Mouse (Mus musculus) embryo, embryonic 9.5 days (tissue): Measurements from ENCODE around the gene Gne.
A peak's percentile ranks its signal among the peaks of the same experiment; 100 is the strongest.

ENCODE experiments used
- DNase-seq: peaks from one replicate; pipeline ENCODE4 v3.0.0-alpha.2; 2017; ENCODE audit errors: extremely low spot score

Gne gene

DNA sequence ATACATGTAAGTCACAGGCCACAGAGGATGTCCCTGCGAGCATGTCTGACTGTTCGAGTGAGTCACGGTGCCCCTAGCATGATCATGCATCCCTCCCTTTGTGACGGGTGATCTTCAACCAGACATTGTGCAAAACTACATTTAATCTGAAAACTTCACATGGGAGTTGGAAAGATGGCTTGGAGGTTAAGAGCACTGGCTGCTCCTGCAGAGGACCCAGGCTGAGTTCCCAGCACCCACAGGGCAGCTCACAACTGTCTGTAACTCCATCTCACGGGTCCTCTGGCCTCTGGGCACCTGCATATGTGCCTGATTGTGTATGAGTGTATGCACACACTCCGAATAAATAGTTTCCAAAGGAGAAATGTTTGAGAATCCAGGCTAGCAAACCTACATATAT is 59.7 kb downstream of the Gne start:
- no peak for DNase-seq

DNA sequence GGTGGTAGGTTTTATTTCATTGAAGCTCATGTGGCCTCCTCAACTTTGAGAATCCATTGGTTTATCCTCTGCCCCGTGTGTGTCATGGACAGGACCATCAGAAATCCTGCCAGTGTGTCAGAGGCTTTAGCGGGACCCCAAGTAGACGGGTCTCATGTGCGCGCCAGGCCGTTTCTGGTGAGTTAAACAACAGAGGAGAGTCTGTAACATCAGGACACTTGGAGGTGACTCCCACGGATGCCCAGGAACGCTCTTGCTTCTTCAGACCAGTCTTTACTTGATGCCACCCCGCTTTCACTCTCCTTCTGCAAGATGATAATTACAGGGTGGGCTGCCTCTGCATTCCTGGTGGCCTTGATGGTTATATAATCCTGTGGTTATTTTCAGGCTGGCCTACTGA is 60.3 kb downstream of the Gne start:
- DNase-seq, result no peak

DNA sequence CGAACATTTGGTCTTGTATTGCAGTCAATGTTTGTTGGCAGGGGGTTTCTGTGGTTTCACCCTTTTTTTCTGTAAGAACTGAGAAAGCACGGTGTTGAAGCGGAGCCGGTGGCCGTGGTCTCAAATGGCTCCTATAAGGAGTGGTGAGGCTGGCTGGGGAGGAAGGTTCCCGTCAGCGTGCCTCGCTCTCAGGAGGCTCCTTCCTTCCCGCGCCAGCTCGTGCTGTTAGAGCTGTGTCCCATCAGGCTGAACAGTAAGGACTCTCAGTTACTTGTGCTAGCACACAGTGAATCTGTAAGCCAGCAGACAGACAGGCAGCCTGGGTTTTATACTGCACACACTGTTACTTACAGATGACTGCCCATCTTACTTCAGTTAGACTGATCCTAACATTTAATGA is 61.2 kb downstream of the Gne start:
- no peak for DNase-seq

DNA sequence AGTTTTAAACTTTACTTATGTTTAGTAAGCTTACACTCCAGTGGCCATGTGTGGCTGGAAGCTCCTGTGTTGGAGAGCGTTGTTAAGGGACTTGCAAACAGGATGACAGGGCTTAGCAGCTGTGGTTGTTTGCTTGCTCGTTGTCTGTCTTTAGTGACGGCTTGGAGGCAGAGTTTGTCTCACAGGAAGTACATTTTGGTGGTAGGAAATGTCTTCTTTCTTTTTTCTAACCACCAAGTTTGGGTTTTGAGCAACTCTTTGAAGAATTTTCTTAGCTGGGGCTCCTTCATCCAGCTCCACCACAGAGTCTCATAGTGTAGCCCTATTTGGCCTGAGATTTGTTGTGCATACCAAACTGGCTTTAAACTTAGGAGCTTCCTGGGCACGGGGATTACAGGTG is 61.7 kb downstream of the Gne start:
- DNase-seq, result no peak

DNA sequence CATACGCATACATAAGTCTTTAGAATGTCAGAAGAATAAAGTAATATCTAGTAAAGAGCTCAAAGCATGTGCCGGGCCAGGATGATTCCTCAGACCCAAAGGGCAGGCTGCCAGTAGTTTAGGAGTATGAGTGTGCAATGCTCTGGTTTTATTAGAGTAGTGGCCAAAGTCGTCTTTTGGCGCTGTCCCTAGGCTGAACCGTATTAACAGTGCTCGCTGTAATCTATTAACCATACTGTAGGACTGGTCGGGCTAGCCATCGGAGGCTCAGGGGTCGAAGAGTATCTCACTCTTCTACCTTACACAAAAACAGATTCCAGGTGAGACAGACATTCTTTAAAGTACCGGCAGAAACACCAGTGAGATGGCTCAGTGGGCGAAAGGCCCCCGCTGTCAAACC is 67.2 kb downstream of the Gne start:
- no peak for DNase-seq

DNA sequence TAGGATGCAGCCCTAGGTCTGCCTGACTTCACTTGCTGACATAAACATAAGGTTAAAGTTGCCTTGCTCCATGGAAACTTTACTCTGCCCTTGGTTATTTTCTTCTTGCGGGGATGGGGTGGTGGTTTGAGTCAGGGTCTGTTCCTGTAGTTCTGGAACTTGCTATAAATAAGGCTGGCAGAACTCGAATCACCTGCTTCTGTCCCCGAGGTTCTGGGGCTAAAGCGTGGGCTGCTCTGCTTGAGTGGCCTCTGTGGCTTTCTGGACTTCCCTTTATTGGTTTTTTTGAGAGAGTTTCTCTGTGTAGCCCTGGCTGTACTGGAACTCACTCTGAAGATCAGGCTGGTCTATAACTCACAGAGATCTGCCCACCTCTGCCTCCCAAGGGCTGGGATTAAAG is 67.9 kb downstream of the Gne start:
- DNase-seq, result no peak

DNA sequence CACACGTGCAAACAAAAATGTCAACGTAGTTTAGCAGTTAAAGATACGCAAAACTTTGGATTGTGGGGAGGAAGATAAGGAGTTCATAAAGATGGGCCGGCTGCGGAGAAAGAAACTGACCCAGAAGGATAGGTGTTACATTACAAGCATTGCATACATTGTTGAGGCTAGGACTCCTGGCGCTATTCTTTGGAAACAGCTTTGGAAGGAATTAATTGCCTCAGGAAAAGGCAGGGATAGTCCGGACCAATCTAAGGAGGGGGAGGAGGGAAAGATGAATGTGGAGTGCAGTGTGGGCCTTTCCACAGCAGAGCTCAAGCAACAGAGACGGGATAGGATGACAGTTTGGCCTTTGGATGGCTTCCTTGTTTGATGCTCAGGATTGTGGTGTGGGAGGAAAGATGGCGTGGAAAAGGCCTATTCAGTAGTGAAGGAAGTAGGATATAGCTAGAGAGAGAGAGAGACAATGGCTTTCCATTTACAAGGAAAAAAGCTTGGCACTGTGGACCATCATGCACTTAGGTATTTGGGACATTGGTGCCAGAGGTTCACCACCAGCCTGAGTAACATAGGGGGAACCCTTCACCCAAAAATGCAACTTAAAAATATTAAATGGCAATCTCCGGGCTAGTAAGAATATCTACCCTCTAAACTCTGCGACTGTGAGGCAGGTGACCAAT is 70.4 kb downstream of the Gne start:
- no peak for DNase-seq

DNA sequence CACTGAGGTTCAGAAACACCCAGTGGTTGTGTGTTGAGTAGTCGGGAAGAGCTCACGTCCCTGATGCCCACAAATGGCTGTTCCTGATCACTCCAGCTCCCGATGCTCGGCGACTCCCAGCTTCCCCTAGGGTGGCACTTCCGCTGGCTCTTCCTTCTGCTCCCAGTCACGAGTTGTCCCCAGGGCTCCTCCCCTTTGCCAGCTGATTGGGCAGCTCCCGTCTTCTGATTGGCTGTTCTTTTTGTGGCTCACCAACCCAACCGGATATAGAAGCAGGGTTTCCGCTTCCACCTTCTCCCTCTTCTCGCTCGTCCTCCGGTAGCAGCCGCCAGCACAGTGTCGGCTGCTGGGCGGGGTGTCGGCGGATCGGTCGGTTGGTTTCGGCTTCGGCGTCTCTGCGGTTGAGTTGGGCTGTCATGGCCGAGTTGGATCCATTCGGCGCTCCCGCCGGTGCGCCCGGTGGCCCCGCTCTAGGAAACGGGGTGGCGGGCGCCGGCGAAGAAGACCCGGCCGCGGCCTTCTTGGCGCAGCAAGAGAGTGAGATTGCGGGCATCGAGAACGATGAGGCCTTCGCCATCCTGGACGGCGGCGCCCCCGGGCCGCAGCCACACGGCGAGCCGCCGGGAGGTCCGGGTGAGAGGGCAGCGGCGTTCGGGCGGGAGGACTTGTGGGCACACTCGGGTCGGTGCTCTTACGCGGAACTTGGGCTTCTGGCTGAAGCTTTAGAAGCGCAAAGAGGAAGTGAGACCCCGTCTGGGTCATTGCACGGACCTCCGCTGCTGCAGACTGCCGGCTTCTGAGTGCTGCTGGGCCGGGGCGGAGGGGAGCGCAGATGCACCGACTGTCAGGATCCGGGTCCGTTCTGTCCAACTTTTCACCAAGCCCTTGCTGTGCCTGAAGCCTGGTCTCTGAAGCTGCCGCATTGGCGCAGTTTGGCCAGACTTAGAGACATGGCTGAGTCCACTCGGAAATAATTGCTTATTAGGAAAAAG is 71.3 kb downstream of the Gne start:
- peak; percentile 92 for DNase-seq

DNA sequence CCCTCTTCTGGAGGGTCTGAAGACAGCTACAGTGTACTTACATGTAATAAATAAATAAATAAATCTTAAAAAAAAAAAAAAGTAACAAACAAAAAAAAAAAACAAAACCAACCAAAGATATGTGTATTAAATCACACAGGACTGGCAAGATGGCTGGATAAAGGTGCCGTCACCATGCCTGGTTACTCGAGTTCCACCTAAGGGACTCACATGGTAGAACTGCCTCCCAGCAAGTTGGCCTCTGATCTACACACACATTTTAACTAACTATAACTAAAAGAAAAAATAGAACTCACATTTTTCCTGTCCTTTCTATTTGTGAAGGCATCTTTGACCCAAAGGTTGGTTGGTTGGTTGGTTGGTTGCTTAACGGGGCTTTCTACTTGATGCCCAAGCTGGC is 72.2 kb downstream of the Gne start:
- peak; percentile 2 for DNase-seq

DNA sequence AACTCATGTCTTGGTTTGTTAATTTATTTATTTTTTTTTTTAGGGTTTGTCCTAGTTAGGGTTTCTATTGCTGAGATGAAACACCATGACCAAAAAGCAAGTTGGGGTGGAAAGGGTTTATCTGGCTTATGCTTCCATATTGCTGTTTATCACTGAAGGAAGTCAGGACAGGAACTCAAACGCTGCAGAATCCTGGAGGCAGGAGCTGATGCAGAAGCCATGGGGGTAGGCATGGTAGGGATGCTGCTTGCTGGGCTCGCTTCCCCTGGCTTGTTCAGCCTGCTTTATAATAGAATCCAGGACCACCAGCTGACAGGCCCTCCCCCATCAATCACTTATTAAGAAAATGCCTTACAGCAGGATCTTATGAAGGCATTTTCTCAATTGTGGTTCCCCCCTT is 73.1 kb downstream of the Gne start:
- no peak for DNase-seq

DNA sequence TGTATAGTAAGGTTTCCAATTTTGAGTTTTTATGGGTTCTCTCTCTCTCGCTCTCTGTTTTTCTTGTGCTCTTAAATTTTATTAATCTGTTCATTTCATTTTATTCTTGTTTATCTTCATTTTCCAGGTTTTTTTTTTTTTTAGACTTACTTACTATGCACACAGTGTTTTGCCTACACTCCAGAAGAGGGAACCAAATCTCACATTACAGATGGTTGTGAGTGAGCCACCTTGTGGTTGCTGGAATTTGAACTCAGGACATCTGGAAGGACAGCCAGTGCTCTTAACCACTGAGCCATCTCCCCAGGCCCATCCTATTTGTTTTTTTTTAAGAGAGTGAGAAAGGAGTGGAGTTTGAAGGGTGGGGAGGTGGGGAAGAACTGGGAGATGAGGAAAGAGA is 73.8 kb downstream of the Gne start:
- DNase-seq, result no peak

DNA sequence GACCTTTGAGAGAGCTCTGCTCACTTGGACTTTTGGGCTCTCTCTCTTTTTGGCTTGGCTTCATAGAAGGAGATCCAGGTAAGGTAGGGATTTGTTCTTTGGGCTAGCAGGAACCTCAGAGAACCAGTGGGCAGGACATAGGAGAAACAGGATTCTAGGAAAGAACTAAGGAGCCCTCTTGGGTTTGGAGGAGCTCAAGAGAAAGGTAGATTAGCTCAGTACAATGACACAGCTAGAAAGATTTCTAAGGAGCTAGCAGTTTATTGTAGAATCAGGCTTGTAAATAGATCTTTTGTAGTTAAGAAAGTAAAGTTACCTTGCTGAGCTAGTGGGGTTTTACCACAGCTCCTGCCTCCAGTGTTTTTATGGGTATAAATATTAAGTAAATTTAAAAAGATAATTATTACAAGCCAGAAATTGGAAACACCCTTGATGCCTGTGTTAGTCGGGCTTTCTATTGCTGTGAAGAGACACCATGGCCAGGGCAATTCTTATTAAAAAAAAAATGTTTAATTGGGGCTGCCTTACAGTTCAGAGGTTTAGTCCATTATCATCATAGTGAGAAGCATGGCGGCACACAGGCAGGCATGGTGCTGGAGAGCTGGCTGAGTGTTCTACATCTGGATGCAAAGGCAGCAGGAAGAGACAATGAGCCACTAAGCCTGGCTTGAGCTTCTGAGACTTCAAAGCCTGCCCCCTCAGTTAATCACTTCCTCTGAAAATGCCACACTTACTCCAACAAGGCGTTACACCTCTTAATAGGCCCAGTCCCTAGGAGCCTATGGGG is 79.2 kb downstream of the Gne start:
- no peak for DNase-seq

DNA sequence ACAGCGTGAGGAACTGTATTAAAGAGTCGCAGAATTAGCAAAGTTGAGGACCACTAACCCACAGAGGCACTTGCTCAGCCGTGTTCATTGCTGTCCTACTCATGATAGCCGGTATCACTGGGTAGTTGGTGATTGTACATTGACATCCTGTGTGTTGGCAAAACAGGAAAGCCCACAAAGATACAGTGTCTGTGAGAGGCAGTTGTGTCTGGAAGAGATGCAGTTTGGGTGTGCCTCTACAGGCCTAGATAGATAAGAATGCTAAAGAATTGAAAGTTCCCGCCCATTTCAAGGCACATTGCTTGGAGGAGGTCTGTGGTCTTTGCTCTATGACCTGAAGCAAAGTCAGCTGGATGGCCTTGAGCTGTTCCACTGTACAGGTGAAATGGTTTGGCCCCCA is 79.9 kb downstream of the Gne start, which contains the start of gene Clta:
Gene Clta (plus strand): TSS at position 327 of the 400 bp plus-strand sequence.
- DNase-seq, result no peak

DNA sequence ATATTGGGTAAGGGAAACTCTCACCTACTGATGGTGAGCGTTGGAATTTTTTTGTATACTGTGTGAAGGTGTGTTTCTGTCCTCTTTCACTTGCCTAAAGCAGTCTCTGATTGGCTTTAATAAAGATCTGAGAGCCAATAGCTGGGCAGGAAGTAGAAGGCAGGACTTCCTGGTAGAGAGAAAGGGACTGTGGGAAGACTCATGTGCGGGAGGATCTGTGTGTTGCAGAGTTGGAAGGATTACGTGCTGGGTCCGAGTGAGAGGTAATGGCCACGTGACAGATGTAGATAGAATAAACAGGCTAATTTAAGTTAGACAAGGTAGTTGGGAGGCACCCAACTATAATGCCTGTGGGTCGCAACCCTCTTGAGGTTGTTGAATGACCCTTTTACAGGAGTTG is 80.4 kb downstream of the Gne start:
- DNase-seq, result no peak

DNA sequence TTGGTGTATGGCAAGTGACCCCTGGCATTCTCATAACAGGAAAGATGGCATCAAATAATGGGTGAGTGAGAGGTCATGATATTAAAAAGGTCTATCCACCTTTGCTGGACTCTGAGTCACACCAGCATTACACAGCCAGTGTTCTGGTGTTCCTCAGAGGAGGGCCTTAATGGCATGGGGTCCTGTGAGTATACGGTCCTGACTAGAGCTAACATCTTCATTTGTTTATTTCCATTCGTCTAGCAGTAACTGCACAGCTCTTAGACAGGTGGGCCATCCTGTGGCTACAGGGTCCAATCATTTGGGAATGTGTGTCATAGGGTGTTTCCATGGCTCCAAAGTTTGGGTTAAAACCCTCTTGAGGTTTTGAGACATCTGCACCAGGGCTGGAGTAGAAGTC is 89.6 kb downstream of the Gne start:
- DNase-seq, result no peak

DNA sequence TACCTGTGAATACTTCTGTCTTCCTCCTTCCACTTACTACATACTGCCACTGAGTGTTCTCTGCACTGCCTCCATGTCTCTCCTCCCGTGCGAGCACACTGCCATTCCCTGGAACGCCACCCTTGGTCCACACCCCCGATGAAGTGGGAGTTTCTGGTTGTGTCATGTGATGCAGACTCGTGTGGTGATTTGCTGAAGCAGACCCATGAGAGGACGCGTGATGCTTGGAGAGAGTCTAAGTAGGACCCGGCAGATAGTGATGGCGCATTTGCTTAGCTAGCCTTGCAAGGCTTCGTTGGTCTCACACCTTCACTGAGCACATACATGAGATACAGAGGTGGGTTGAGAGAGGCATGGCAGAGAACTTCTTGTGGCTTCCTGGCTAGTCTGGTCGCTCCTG is 90.9 kb downstream of the Gne start:
- DNase-seq, result no peak

DNA sequence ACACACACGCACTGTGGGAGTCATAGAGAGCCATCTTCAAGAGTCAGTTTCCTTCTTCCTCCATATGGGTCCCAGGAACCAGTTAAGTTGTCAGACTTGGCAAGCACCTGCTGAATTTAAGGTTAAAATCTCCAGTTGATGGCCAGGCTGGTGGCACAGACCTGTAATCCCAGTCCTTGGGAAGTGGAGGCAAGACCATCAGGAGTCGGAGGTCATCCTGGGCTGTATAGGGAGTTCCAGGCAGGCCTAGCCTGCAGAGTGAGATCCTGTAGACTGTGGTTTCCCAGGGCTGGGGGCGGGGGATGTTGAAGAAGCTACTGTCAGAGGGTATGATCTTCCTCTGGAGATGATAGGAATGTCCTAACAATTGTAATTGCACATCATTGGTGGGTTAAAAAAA is 95.0 kb downstream of the Gne start:
- DNase-seq, result no peak

DNA sequence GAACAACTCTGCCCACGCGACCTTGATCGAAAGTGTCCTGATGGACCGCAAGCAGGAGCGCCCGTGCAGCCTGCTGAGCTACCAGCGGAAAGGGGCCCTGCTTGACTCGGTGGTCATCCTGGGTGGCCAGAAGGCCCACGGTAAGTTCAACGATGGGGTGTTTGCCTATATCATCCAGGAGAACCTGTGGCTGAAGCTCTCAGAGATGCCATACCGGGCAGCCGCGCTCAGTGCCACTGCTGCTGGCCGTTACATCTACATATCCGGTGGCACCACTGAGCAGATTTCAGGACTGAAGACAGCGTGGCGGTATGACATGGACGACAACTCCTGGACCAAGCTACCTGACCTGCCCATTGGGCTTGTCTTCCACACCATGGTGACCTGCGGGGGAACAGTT is 99.7 kb downstream of the Gne start:
- DNase-seq, result no peak
